Mouse (Mus musculus) kidney, postnatal 4 days (tissue): ENCODE data around the gene Il2rb.
A peak's percentile ranks its signal among the peaks of the same experiment; 100 is the strongest.

Source experiments
- DNase-seq, 2 experiments: peaks; one replicate each; pipeline ENCODE4 v3.0.0; 2021; ENCODE audit warnings: mixed read lengths in 2 of 2

The Il2rb gene

GRCm38 (mm10) chr15:78494968-78495406 lies at the start of gene Il2rb:
Gene Il2rb, minus strand, starts transcription at chr15:78495271.
- no peak for DNase-seq

- DNase-seq = no peak
Measured at GRCm38 (mm10) chr15:78544561-78545001, 49.5 kb upstream of the Il2rb start, which contains the start of gene Sstr3. Gene Sstr3, minus strand, starts transcription at chr15:78544685.

DNA sequence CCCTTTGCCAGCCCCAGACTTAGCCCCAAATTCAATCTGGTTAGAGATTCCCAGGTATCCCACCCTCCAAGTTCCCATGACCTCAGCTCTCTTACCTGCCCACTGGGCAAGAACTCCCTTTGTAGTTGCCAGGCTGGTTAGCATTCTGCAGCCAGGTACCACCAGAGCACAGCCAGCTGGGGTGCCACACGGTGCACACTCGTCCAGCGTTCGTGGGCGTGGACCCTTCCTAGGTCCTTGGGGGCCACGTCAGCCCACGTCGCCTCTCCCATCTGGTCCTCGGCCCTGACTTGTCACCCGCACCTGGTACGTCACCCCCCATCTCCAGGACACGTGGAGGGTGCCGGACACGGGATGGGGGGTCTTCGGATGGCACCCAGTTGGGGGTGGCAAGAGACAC lies 49.0 kb upstream of the Il2rb start:
- no peak for DNase-seq

GRCm38 (mm10) chr15:78542767-78543303 lies 47.8 kb upstream of the Il2rb start:
- DNase-seq = no peak

- DNase-seq = no peak
Measured at GRCm38 (mm10) chr15:78542098-78542766, 47.2 kb upstream of the Il2rb start.

GRCm38 (mm10) chr15:78541606-78542005 lies 46.5 kb upstream of the Il2rb start:
- no peak for DNase-seq

GRCm38 (mm10) chr15:78541036-78541435 lies 46.0 kb upstream of the Il2rb start:
- no peak for DNase-seq

DNA sequence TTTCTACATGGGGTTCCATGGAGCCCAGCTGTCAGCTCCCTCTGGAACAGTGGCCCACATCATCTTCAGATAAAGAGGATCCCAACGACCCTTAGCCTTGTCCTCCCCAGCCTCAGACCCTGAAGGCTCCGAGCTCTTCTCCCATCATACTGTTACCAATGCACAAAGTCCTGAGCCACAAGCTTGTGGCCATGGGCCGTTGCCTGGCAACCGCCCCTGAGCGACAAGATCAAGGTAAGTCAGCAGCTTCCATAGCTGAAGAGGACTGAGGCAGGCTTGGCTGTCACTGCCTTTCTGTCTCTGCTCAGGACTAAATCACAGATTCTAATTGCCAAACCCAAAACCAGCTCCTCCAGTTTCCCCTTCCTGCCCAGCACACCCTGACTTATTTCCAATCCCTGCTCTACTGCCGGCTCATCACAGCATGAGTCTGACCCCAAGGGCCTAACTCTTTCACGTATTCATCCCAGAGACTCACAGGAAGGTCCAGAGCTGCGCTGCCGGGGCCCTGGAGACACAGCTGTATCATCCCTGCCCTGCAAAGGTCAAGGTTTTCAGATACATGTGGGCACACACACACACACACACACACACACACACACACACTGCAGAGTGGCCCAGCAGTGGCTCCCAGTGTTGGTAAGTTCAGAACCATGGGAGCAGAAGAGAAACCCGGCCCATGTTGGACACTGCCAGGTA lies 40.8 kb upstream of the Il2rb start:
- no peak for DNase-seq

- DNase-seq = no peak
Measured at GRCm38 (mm10) chr15:78533346-78533835, 38.3 kb upstream of the Il2rb start.

DNA sequence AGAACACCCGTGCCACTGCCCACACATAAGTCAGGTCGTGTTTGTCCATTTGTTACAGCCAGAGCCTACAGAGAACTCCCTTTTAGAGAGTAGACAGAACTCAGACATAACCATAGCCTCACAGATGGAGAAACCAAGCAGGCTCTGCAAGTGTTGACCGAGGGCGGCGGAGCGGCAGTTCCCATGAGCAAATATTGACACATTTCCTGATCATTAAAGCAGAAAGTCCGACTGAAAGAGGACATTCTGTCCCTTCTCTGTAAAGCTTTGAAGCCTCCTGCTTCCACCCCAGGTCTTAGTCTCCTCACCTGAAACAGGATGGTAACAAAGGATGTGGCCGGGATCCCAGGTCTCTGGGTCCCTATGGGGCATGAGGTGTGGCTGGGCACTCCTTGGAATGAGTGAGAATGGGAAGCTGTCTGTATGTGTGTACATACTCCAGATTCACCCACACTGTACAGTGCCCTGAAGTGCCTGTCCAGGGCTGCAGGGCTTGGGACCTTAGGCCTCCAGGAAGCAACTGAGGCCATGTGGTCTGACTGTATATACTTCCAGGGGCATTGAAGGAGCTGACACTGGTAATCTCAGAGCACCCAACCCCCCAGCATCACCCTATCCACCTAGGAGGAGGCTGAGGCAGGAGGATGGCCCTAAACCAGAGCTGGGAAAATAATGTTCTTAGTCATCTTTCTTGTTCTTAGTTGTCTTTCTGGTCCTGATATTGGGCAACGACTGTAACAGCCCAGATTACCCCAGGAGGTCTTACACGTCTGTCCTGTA lies 37.7 kb upstream of the Il2rb start:
- DNase-seq = no peak

- peak; percentile 99 for DNase-seq
Measured at GRCm38 (mm10) chr15:78531901-78532469, 36.9 kb upstream of the Il2rb start.

- DNase-seq = no peak
Measured at GRCm38 (mm10) chr15:78531451-78531720, 36.3 kb upstream of the Il2rb start.

DNA sequence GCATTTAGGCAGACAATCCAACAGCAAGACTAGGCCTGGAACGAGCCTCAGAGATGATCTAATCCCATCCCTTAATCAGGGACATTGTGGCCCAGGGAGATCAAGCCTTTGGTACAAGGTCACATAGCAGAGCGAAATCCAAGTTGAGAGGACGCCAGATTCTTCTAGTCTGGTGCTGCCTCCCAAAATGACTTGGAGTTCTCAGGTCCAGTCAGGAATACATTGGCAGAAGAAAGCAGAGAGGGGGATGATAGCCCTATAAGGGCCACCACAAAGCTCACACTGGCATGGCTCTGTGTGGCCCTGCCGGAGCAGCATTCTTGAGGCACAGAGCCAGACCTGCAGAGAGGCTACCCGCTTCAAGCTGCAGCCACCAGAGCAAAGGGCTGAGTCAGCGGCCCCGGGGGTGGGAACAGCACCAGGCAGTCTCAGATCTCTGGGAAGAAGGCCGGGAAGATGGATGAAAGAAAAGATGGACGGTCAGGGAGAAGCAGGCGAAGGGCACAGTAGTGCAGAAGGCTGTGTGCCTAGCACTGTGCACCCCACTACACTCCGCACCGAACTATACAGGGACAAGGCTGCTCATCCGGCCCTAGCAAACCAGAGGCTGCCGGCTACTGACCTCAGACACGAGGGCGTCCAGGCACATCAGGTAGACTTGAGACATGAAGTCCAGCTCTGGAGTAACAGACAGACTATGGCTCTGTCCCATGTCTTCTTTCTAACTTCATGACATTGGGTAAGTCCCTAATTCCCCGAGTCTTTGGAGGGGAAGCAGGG lies 35.8 kb upstream of the Il2rb start, which contains the start of gene C1qtnf6:
Gene C1qtnf6 (minus strand): TSS at position 746 of the 780 bp plus-strand sequence.
- DNase-seq = peak; percentile 52 to 71

GRCm38 (mm10) chr15:78530141-78530540 lies 35.1 kb upstream of the Il2rb start:
- no peak for DNase-seq

DNA sequence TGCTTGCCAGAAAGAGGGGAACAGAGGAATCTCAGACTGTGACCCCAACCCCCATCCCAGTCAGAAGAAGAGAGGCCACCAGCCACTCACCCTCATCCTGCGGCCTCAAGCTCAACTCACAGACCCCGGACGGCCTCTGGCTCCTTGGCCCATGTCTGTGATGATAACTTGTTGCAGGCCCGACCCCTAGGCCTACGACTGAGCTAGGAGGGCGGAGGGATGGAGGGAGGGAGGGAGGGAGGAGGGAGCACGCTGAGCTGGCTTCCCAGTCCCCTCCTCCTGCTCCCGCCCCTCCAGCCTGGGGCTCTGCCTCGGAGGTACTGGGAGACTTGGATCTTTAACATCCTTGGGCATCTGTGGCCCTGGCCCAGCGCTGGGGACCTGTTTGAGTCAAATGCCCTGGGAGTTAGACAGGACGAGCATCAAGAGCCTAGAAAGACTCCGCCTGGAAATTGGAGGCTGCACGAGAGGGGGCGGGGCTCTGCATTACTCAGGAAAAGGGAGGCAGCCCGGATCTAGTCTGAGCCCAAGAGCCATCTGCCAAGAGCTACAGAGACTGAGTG lies 34.4 kb upstream of the Il2rb start:
- peak; percentile 80 to 86 for DNase-seq

DNA sequence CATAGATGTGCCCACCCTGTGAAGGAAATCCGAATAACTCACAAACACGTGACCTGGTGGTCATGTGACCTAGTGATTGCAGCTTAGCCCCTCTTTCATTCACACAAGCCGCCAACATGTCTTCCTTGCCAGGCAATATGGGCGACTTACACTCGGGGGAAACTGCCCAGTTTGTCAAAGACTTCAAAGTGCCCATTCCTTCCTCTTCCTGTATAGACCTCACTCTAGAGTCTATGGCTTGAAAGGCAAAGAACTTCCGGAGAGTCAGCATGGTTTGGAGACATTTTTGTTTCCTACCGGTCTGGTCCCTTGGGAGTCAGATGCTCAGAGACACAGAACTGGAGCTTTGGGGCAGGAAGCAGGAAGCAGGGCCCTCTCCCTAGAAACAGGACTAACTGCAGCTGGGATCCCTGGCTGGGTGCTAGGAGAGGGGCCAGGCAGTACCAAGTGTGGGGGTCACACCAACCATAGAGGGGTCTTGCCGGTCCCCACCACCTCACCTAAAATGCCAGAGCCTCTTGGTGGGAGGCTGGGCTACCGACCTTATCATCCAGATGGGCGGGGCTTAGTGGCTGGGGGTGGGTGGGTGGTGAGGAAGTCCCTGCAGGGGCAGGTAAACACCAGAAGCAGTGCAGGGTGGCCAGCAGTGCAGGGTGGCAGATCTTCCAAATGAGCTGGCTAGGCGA lies 33.8 kb upstream of the Il2rb start:
- DNase-seq = peak; percentile 58 to 69

- peak; percentile 56 to 69 for DNase-seq
Measured at GRCm38 (mm10) chr15:78527973-78528372, 32.9 kb upstream of the Il2rb start.

DNA sequence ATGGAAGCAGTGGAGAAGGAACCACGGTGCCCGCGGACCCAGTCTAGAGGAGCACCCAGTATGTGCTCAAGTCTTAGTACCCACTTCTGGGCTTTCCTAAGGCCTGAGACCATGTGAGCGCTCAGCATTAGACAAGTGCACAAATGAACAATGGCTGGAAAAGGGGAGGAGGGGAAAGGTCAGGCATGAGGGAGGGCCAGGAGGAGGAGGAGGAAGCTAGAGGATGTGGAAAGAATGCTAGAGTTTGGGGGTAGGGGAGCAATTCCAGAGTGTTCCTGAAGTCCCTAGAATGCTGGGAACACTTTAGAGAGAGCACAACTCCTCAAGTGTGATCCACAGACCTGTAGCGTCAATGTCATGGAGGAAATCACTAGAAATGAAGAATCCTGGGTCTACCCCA lies 29.1 kb upstream of the Il2rb start:
- DNase-seq = no peak

GRCm38 (mm10) chr15:78521892-78522291 lies 26.8 kb upstream of the Il2rb start:
- no peak for DNase-seq

DNA sequence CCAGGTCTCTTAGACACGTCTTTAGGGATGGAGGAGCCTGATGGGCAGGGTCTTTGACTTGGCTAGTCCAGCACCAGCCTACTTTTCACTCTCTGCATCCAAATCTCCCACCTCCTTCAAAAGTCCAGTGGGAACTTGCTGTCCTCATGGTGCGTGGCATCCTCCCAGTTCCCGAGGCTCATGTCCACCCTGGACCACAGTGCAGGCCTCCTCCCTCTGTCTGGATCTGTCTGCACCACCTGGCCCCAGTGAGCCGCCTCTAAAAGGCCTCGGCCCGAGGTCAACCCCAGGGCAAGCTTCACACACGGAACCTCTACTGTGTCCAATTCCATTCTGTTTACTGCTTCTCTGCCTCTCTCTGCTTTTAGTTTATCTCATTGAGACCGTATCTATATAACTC lies 26.3 kb upstream of the Il2rb start:
- DNase-seq = no peak
